ENCODE assay signal across 8 mouse cellular contexts in genomic region chr11:109721781-109722446, GRCm38 (mm10). TPM values are rescaled to one million over a fixed set of nuclear protein-coding genes. Genes with fewer than 3 reads are reported as not detected.
A peak's percentile ranks its signal among the peaks of the same experiment; 100 is the strongest.
DNase-seq lines count a peak whose midpoint lies in the region; TF ChIP-seq lines count a peak whose summit lies in the region.

Gene Fam20a (minus strand): TSS chr11:109722279.

- TF ChIP-seq POLR2A in thymus, adult 2 months (IDR thresholded peaks at IDR 0.05; ENCODE audit: control insufficient read depth, extremely low read depth, insufficient read depth, low read length, poor library complexity): no peak
- 0 out of 2 replicates have a peak, but pooled peaks have one; percentile 16 for TF ChIP-seq POLR2A in heart, adult 2 months (IDR thresholded peaks at IDR 0.05; ENCODE audit: insufficient read depth, low read depth, low read length)

- TF ChIP-seq EP300 in heart, adult 2 months (IDR thresholded peaks at IDR 0.05; ENCODE audit: insufficient read depth, low read depth, low read length): 0 out of 2 replicates have a peak, but pooled peaks have one; percentile 7

- no peak for DNase-seq in thymus, adult 2 months
- DNase-seq in thymus, postnatal 10 days (ENCODE audit: low spot score in 2 of 2): no peak
- peak; percentile 61 for DNase-seq in embryo, embryonic 9.5 days (ENCODE audit: extremely low spot score)
- peak in 1 of 2 experiments; percentile 83 for DNase-seq in heart, adult 2 months
- peak; percentile 52 for DNase-seq in kidney, adult 11 months
- DNase-seq in left cerebral cortex, postnatal 4 days: peak; percentile 74
- DNase-seq in mesoderm, embryonic 11.5 days (ENCODE audit: low read depth, low spot score): peak; percentile 40
- peak; percentile 56 for DNase-seq in right cerebral cortex, postnatal 4 days

- peak within 1 kb of the TSS; percentile 19 for H3K4me3 ChIP-seq in thymus, adult 2 months (ENCODE audit: control insufficient read depth, insufficient read depth, low read length)
- peak within 1 kb of the TSS; percentile 74 for H3K4me3 ChIP-seq in heart, adult 2 months

- no peak for TF ChIP-seq CTCF in thymus, adult 2 months (IDR thresholded peaks at IDR 0.05; ENCODE audit: borderline replicate concordance, control insufficient read depth, extremely low read depth, insufficient read depth, low read length, poor library complexity)
- peak; percentile 46 for TF ChIP-seq CTCF in heart, adult 2 months (IDR thresholded peaks at IDR 0.05)

- no peaks in the 10 kb centered on the region for H3K79me2 ChIP-seq in heart, adult 2 months (replicated peaks; ENCODE audit: control insufficient read depth, insufficient read depth, low read length)

- H3K9ac ChIP-seq in heart, adult 2 months (ENCODE audit: low read depth, low read length): peak within 1 kb of the TSS; percentile 79

- intact Hi-C loops in heart, adult 2 months (cut with DNase I): loop anchor here (2.0 kb wide), 2 partner anchors 51 to 139 kb away; no protein-coding TSS in a partner anchor
- intact Hi-C loops in left cerebral cortex, postnatal 4 days (cut with DNase I): no loop called here

- H3K36me3 ChIP-seq in thymus, adult 2 months (ENCODE audit: control insufficient read depth, insufficient read depth, low read length): no peaks in the 10 kb centered on the region
- H3K36me3 ChIP-seq in heart, adult 2 months (ENCODE audit: control insufficient read depth, insufficient read depth, low read length): no peaks in the 10 kb centered on the region

- WGBS in thymus, adult 2 months: 3% methylated on average over 30 of the region's 31 CpGs
- under 1% methylated on average over 31 of the region's 31 CpGs for WGBS in heart, adult 2 months

- peaks cover 14% of the 10 kb centered on the region; the same call in 1 of the 2 replicates for H3K27me3 ChIP-seq in thymus, adult 2 months (ENCODE audit: control insufficient read depth, insufficient read depth, low read length)
- no peaks in the 10 kb centered on the region for H3K27me3 ChIP-seq in heart, adult 2 months (ENCODE audit: control insufficient read depth, insufficient read depth, low read length)

- H3K4me1 ChIP-seq in thymus, adult 2 months (replicated peaks; ENCODE audit: control insufficient read depth, insufficient read depth, low read length): no peaks in the 10 kb centered on the region
- H3K4me1 ChIP-seq in heart, adult 2 months (ENCODE audit: control insufficient read depth, insufficient read depth, low read length): peaks cover 10% of the 10 kb centered on the region

- H3K27ac ChIP-seq in thymus, adult 2 months (ENCODE audit: control insufficient read depth, insufficient read depth, low read length): no peak within 1 kb of the TSS
- peak within 1 kb of the TSS; percentile 95 for H3K27ac ChIP-seq in heart, adult 2 months

RNA-seq across cellular contexts. Expression of gene Fam20a, which starts in this region (rescaled TPM):
- 2.8 and 3.2 TPM in 2 replicates for polyA plus RNA-seq in thymus, adult 2 months (2012; rRNA removed)
- 1 to 10 TPM; 5.8 to 6.3 TPM for total RNA-seq in heart, adult 2 months (2021)
- polyA plus RNA-seq in heart, adult 2 months (2012; rRNA removed): 6.1 and 7.9 TPM in 2 replicates
- total RNA-seq in left cerebral cortex, postnatal 4 days (2021): 1 to 10 TPM; 6.4 to 6.7 TPM

Comparison
In these comparisons a context has a peak if more than half of its experiments do, and no peak if none do; other contexts are left out.
1. DNase-seq: peak in embryo, embryonic 9.5 days (single experiment), kidney, adult 11 months (single experiment), left cerebral cortex, postnatal 4 days (single experiment), mesoderm, embryonic 11.5 days (single experiment) and right cerebral cortex, postnatal 4 days (single experiment); none in thymus, adult 2 months (single experiment) and thymus, postnatal 10 days (0 of 2).